Mouse (Mus musculus) neural tube, embryonic 12.5 days (tissue): ENCODE results near the gene Olfr243. TPM values are rescaled to one million over a fixed set of nuclear protein-coding genes. Genes with fewer than 3 reads are reported as not detected.
"Not testable (repeated sequence)": the region's sequence is repeated elsewhere in the genome, so short reads cannot be mapped to it uniquely, and the experiment has no call there.

Experiments used
- ATAC-seq: fragments of 200-750 bp; cut with Nextera tagmentation; 2 replicates; pipeline ENCODE4 v1.8.0; 2017; ENCODE audit warnings: low read depth, mild to moderate bottlenecking, moderate TSS enrichment, moderate library complexity; ENCODE audit not compliant: low FRiP score
- H3K27ac ChIP-seq: fragments of 300-500 bp; sonication (generic); 2 replicates; pipeline ENCODE4 v1.5.1; 2016
- H3K27me3 ChIP-seq: fragments of 300-500 bp; sonication (generic); replicated peaks from 2 replicates; pipeline ENCODE4 v1.6.1; 2016; ENCODE audit warnings: mild to moderate bottlenecking
- H3K36me3 ChIP-seq: fragments of 300-500 bp; sonication (generic); 2 replicates; pipeline ENCODE4 v1.6.1; 2016; ENCODE audit warnings: mild to moderate bottlenecking
- H3K4me1 ChIP-seq: fragments of 300-500 bp; sonication (generic); 2 replicates; pipeline ENCODE4 v1.6.1; 2016
- H3K4me2 ChIP-seq: fragments of 300-500 bp; sonication (generic); replicated peaks from 2 replicates; pipeline ENCODE4 v1.6.1; 2016; ENCODE audit warnings: mild to moderate bottlenecking
- H3K4me3 ChIP-seq: fragments of 300-500 bp; sonication (generic); 2 replicates; pipeline ENCODE4 v1.5.1; 2016
- H3K9ac ChIP-seq: fragments of 300-500 bp; sonication (generic); 2 replicates; pipeline ENCODE4 v1.6.1; 2016; ENCODE audit warnings: mild to moderate bottlenecking
- H3K9me3 ChIP-seq: fragments of 300-500 bp; sonication (generic); 2 replicates; pipeline ENCODE4 v1.6.1; 2016; ENCODE audit warnings: mild to moderate bottlenecking
- WGBS: fragments of 180-500 bp; shearing (Covaris S2); methylation state at CpG from one replicate; pipeline ENCODE4 v1.1.7; 2016; 5-methylcytosine and 5-hydroxymethylcytosine counted together
- polyA plus RNA-seq: library from polyadenylated mRNA; unstranded; fragments of >200 nt; fragmentation: Nextera tagmentation; extraction: Ambion mirVana; gene quantifications from 2 replicates; pipeline ENCODE4 v1.2.1, GENCODE M21; 2016

Olfr243 gene
- not detected in 2 replicates for polyA plus RNA-seq

- H3K4me3 ChIP-seq: no peak within 1 kb of the TSS
- no peak for ATAC-seq
- no peaks in the 10 kb centered on the region for H3K9me3 ChIP-seq
- no peak within 1 kb of the TSS for H3K4me2 ChIP-seq
- H3K36me3 ChIP-seq: no peaks in the 10 kb centered on the region
- H3K4me1 ChIP-seq: no peaks in the 10 kb centered on the region
- H3K27ac ChIP-seq: no peak within 1 kb of the TSS
- H3K27me3 ChIP-seq: no peaks in the 10 kb centered on the region
- no peak within 1 kb of the TSS for H3K9ac ChIP-seq
Measured at GRCm38 (mm10) chr7:103714371-103714770, at the start of gene Olfr243. Olfr243 (plus strand) TSS chr7:103714671.

- no peak within 1 kb of the TSS for H3K9ac ChIP-seq
- no peaks in the 10 kb centered on the region for H3K4me1 ChIP-seq
- no peak for ATAC-seq
- no peak within 1 kb of the TSS for H3K4me3 ChIP-seq
- H3K9me3 ChIP-seq: no peaks in the 10 kb centered on the region
- no peak within 1 kb of the TSS for H3K4me2 ChIP-seq
- no peak within 1 kb of the TSS for H3K27ac ChIP-seq
- H3K36me3 ChIP-seq: no peaks in the 10 kb centered on the region
- no peaks in the 10 kb centered on the region for H3K27me3 ChIP-seq
- 89% methylated on average over 2 of the region's 2 CpGs for WGBS
Measured at GRCm38 (mm10) chr7:103671091-103671490, 43.4 kb upstream of the Olfr243 start, which contains the start of gene Olfr624. Olfr624 (minus strand) TSS chr7:103671191.

GRCm38 (mm10) chr7:103682420-103682819 is 32.1 kb upstream of the Olfr243 start, which contains the start of gene Olfr625-ps1:
Olfr625-ps1 (plus strand) TSS chr7:103682720.
- Histone ChIP-seq H3K4me1 (no peaks in the 10 kb centered on the region), H3K4me3 (no peak within 1 kb of the TSS), H3K27ac (no peak within 1 kb of the TSS), H3K36me3 (no peaks in the 10 kb centered on the region), H3K4me2 (no peak within 1 kb of the TSS), H3K27me3 (no peaks in the 10 kb centered on the region), H3K9ac (no peak within 1 kb of the TSS), H3K9me3 (no peaks in the 10 kb centered on the region)
- no peak for ATAC-seq

GRCm38 (mm10) chr7:103699469-103699868 is 15.0 kb upstream of the Olfr243 start:
- Histone ChIP-seq H3K4me1 (no peaks in the 10 kb centered on the region), H3K4me3 (no peak overlapping the region), H3K36me3 (no peaks in the 10 kb centered on the region), H3K9ac (no peak overlapping the region), H3K4me2 (no peak overlapping the region), H3K27ac (no peak overlapping the region), H3K27me3 (no peaks in the 10 kb centered on the region), H3K9me3 (no peaks in the 10 kb centered on the region)
- no peak for ATAC-seq
- 96% methylated on average over 4 of the region's 4 CpGs for WGBS

GRCm38 (mm10) chr7:103712024-103712423 is 2.4 kb upstream of the Olfr243 start:
- no peaks in the 10 kb centered on the region for H3K27me3 ChIP-seq
- H3K27ac ChIP-seq: no peak overlapping the region
- WGBS: 38% methylated on average over 2 of the region's 2 CpGs
- H3K4me2 ChIP-seq: no peak overlapping the region
- no peak for ATAC-seq
- no peak overlapping the region for H3K9ac ChIP-seq
- no peaks in the 10 kb centered on the region for H3K9me3 ChIP-seq
- no peak overlapping the region for H3K4me3 ChIP-seq
- no peaks in the 10 kb centered on the region for H3K36me3 ChIP-seq
- no peaks in the 10 kb centered on the region for H3K4me1 ChIP-seq

- H3K4me1 ChIP-seq, H3K27me3 ChIP-seq, H3K4me3 ChIP-seq, H3K9ac ChIP-seq, H3K4me2 ChIP-seq, ATAC-seq, H3K9me3 ChIP-seq, H3K27ac ChIP-seq, H3K36me3 ChIP-seq: not testable (repeated sequence)
- 97% methylated on average over 1 of the region's 1 CpGs for WGBS
Measured at GRCm38 (mm10) chr7:103716398-103716797, 1.9 kb downstream of the Olfr243 start.

- no peaks in the 10 kb centered on the region for H3K27me3 ChIP-seq
- H3K9me3 ChIP-seq: no peaks in the 10 kb centered on the region
- no peak within 1 kb of the TSS for H3K9ac ChIP-seq
- H3K4me3 ChIP-seq: no peak within 1 kb of the TSS
- H3K4me1 ChIP-seq: no peaks in the 10 kb centered on the region
- ATAC-seq: no peak
- H3K27ac ChIP-seq: no peak within 1 kb of the TSS
- no peak within 1 kb of the TSS for H3K4me2 ChIP-seq
- no peaks in the 10 kb centered on the region for H3K36me3 ChIP-seq
- 88% methylated on average over 1 of the region's 1 CpGs for WGBS
Measured at GRCm38 (mm10) chr7:103730074-103730473, 15.6 kb downstream of the Olfr243 start, which contains the start of gene Olfr628. Olfr628 (plus strand) TSS chr7:103730374.

- no peak for ATAC-seq
- no peak within 1 kb of the TSS for H3K9ac ChIP-seq
- H3K4me1 ChIP-seq: no peaks in the 10 kb centered on the region
- H3K36me3 ChIP-seq: no peaks in the 10 kb centered on the region
- WGBS: 80% methylated on average over 2 of the region's 2 CpGs
- no peaks in the 10 kb centered on the region for H3K9me3 ChIP-seq
- no peak within 1 kb of the TSS for H3K27ac ChIP-seq
- no peak within 1 kb of the TSS for H3K4me3 ChIP-seq
- H3K4me2 ChIP-seq: no peak within 1 kb of the TSS
- no peaks in the 10 kb centered on the region for H3K27me3 ChIP-seq
Measured at GRCm38 (mm10) chr7:103744843-103745242, 30.4 kb downstream of the Olfr243 start, which contains the start of gene Olfr629. Olfr629 (minus strand) TSS chr7:103744943.

GRCm38 (mm10) chr7:103757233-103757632 is 42.8 kb downstream of the Olfr243 start, which contains the start of gene Olfr630:
Olfr630 (minus strand) TSS chr7:103757333.
- no peak within 1 kb of the TSS for H3K9ac ChIP-seq
- H3K4me1 ChIP-seq: no peaks in the 10 kb centered on the region
- H3K4me3 ChIP-seq: no peak within 1 kb of the TSS
- no peak within 1 kb of the TSS for H3K27ac ChIP-seq
- no peaks in the 10 kb centered on the region for H3K27me3 ChIP-seq
- H3K9me3 ChIP-seq: no peaks in the 10 kb centered on the region
- ATAC-seq: no peak
- no peaks in the 10 kb centered on the region for H3K36me3 ChIP-seq
- WGBS: 45% methylated on average over 2 of the region's 2 CpGs
- H3K4me2 ChIP-seq: no peak within 1 kb of the TSS

GRCm38 (mm10) chr7:103762212-103762611 is 47.7 kb downstream of the Olfr243 start:
- not testable (repeated sequence) for H3K9ac ChIP-seq, H3K4me1 ChIP-seq, H3K4me3 ChIP-seq, H3K27ac ChIP-seq, ATAC-seq, H3K36me3 ChIP-seq, H3K27me3 ChIP-seq, H3K9me3 ChIP-seq, H3K4me2 ChIP-seq
- 91% methylated on average over 6 of the region's 6 CpGs for WGBS

- not testable (repeated sequence) for H3K9me3 ChIP-seq, H3K36me3 ChIP-seq, H3K9ac ChIP-seq, ATAC-seq, H3K27me3 ChIP-seq, H3K27ac ChIP-seq, H3K4me1 ChIP-seq, H3K4me2 ChIP-seq, H3K4me3 ChIP-seq
- WGBS: 91% methylated on average over 6 of the region's 6 CpGs
Measured at GRCm38 (mm10) chr7:103767687-103768086, 53.2 kb downstream of the Olfr243 start.
